Mouse (Mus musculus): ENCODE results near the gene Hivep1.

DNA sequence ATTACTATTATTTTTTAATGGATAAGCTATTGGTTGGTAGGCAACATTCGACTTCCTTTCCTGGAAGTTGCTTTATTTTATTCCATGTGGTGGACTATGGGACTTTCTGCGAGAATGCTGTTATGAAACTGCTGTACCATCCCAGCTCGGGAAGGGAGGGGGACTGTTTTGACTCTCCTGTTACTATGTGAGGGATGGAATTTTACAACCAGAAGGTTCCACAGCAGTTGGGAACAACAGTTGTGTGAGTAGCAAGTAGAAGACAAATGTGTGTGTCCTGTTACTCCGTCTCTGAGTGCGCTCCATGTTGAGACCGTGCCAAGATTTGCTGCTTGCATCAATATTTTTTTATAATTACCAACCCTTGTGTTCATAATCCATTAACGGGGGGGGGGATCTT lies 8.4 kb upstream of the Hivep1 start:
- no peak for TF ChIP-seq CTCF (conservative IDR thresholded peaks at IDR 0.05; ENCODE audit: low read length)
- TF ChIP-seq POU5F1 (IDR thresholded peaks at IDR 0.05; ENCODE audit: borderline replicate concordance, low read length) = no peak

Measured in E14TG2a.4 (cell line).